Mouse (Mus musculus): ENCODE results near the gene Heatr9. TPM values are rescaled to one million over a fixed set of nuclear protein-coding genes. Genes with fewer than 3 reads are reported as not detected.

Heatr9 gene
- total and polyA plus RNA-seq, 3 experiments: not detected

DNA sequence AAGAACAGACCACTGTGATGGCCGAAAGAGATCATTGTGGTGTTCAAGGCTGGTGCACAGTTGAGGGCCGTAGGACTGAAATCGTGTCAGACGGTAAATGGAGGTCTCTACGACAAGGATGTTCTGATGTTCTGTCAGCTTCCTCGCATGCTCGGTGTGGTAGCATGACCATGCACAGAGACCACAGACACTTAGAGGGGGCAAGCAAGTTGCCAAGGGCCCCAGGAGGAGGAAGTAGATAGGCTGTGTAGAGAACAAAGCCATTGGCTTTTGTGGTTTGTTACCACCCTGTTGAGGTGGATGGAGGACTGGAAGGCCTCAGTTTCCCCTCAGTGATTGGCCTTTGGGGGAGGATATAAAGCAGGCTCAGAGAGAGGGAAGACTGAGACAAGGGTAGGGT is 47.3 kb upstream of the Heatr9 start:
- Histone ChIP-seq H3K4me3 (replicated peaks in 1 of 3; ENCODE audit: low read depth in 2 of 3, low read length in 2 of 3, poor library complexity in 1 of 3) (no peak overlapping the region), H3K79me2 (replicated peaks; ENCODE audit: control insufficient read depth, extremely low read depth, insufficient read depth, poor library complexity, severe bottlenecking) (no peaks in the 10 kb centered on the region), H3K9ac (ENCODE audit: insufficient read depth, low read depth) (no peak overlapping the region), H3K4me1 (ENCODE audit: control insufficient read depth in 1 of 2, insufficient read depth in 2 of 2) (peaks cover 16 to 20% of the 10 kb centered on the region in 2 experiments), H3K27me3 (replicated peaks) (peaks cover 3% of the 10 kb centered on the region), H3K36me3 (replicated peaks in 1 of 2; ENCODE audit: control insufficient read depth in 1 of 2, insufficient read depth in 1 of 2, low read length in 1 of 2) (no peaks in the 10 kb centered on the region), H3K4me2 (ENCODE audit: insufficient read depth, low read depth, poor library complexity, severe bottlenecking) (no peak overlapping the region), H3K27ac (ENCODE audit: insufficient read depth, low read depth) (no peak overlapping the region), H3K9me3 (replicated peaks; ENCODE audit: low read length) (no peaks in the 10 kb centered on the region)
- no peak for DNase-seq (ENCODE audit: extremely low read depth)
- no peak for TF ChIP-seq ZKSCAN1 (IDR thresholded peaks at IDR 0.05; ENCODE audit: borderline replicate concordance, low read depth, low read length)
- in situ Hi-C loops (cut with MboI; ENCODE audit: low pct_ligation_motif_present, low pct_unique_long_range_greater_than_20kb, low sequenced_read_pairs) (loop anchor here (10.0 to 25.0 kb wide), 2 partner anchors 176 to 368 kb away; partner anchors contain the start of genes Ddx52 and Wfdc21), dilution Hi-C loops (cut with MboI; ENCODE audit: extremely low pct_ligation_motif_present, extremely low pct_unique_long_range_greater_than_20kb, low sequenced_read_pairs) (no loop called here)

GRCm38 (mm10) chr11:83568786-83569185 is 46.8 kb upstream of the Heatr9 start:
- Histone ChIP-seq H3K36me3 (replicated peaks in 1 of 2; ENCODE audit: control insufficient read depth in 1 of 2, insufficient read depth in 1 of 2, low read length in 1 of 2) (no peaks in the 10 kb centered on the region), H3K27me3 (replicated peaks) (peaks cover 3% of the 10 kb centered on the region), H3K27ac (ENCODE audit: insufficient read depth, low read depth) (no peak overlapping the region), H3K4me1 (ENCODE audit: control insufficient read depth in 1 of 2, insufficient read depth in 2 of 2) (peaks cover 16 to 22% of the 10 kb centered on the region in 2 experiments), H3K4me2 (ENCODE audit: insufficient read depth, low read depth, poor library complexity, severe bottlenecking) (no peak overlapping the region), H3K9ac (ENCODE audit: insufficient read depth, low read depth) (no peak overlapping the region), H3K4me3 (replicated peaks in 1 of 3; ENCODE audit: low read depth in 2 of 3, low read length in 2 of 3, poor library complexity in 1 of 3) (no peak overlapping the region), H3K9me3 (replicated peaks; ENCODE audit: low read length) (no peaks in the 10 kb centered on the region), H3K79me2 (replicated peaks; ENCODE audit: control insufficient read depth, extremely low read depth, insufficient read depth, poor library complexity, severe bottlenecking) (no peaks in the 10 kb centered on the region)
- in situ Hi-C loops (cut with MboI; ENCODE audit: low pct_ligation_motif_present, low pct_unique_long_range_greater_than_20kb, low sequenced_read_pairs): loop anchor here (10.0 to 25.0 kb wide), 2 partner anchors 176 to 369 kb away; partner anchors contain the start of genes Ddx52 and Wfdc21
- DNase-seq (ENCODE audit: extremely low read depth): no peak
- dilution Hi-C loops (cut with MboI; ENCODE audit: extremely low pct_ligation_motif_present, extremely low pct_unique_long_range_greater_than_20kb, low sequenced_read_pairs): no loop called here
- TF ChIP-seq ZKSCAN1 (IDR thresholded peaks at IDR 0.05; ENCODE audit: borderline replicate concordance, low read depth, low read length) (no peak), ZC3H11A (IDR thresholded peaks at IDR 0.05; ENCODE audit: low read depth, low read length) (no peak), MAX (IDR thresholded peaks at IDR 0.05; ENCODE audit: low read length) (no peak), MAFK (IDR thresholded peaks at IDR 0.05; ENCODE audit: insufficient replicate concordance, low read length) (no peak), SMC3 (IDR thresholded peaks at IDR 0.05; ENCODE audit: low read depth, low read length) (no peak), ZMIZ1 (IDR thresholded peaks at IDR 0.05; ENCODE audit: low read depth, low read length) (no peak), CHD1 (IDR thresholded peaks at IDR 0.05; ENCODE audit: low read depth, low read length) (no peak), KAT2A (IDR thresholded peaks at IDR 0.05; ENCODE audit: insufficient replicate concordance, low read length) (no peak), NRF1 (IDR thresholded peaks at IDR 0.05; ENCODE audit: low read depth, low read length) (no peak), ETS1 (conservative IDR thresholded peaks at IDR 0.05; ENCODE audit: low read depth, low read length) (no peak), MEF2A (IDR thresholded peaks at IDR 0.05; ENCODE audit: borderline replicate concordance, low read depth, low read length) (no peak), MAZ (IDR thresholded peaks at IDR 0.05; ENCODE audit: low read depth, low read length) (no peak), JUN (IDR thresholded peaks at IDR 0.05; ENCODE audit: insufficient read depth, low read depth, low read length) (no peak), SIN3A (IDR thresholded peaks at IDR 0.05; ENCODE audit: low read length) (no peak), USF2 (conservative IDR thresholded peaks at IDR 0.05; ENCODE audit: low read depth, low read length) (no peak), E2F4 (IDR thresholded peaks at IDR 0.05; ENCODE audit: insufficient replicate concordance, low read depth, low read length) (no peak), MYC (IDR thresholded peaks at IDR 0.05; ENCODE audit: low read depth, low read length) (no peak), UBTF (IDR thresholded peaks at IDR 0.05; ENCODE audit: low read depth, low read length) (no peak), BHLHE40 (IDR thresholded peaks at IDR 0.05; ENCODE audit: low read depth, low read length) (no peak), JUND (conservative IDR thresholded peaks at IDR 0.05; ENCODE audit: low read depth, low read length) (no peak)

Data from CH12.LX (cell line).